Mouse (Mus musculus): ENCODE data around the gene Btbd9. TPM values are rescaled to one million over a fixed set of nuclear protein-coding genes. Genes with fewer than 3 reads are reported as not detected.
A peak's percentile ranks its signal among the peaks of the same experiment; 100 is the strongest.

The Btbd9 gene
- polyA plus RNA-seq, 1 experiment from 2014 or later = 56.0 TPM

- Histone ChIP-seq H3K9ac (no peak overlapping the region), H3K27me3 (replicated peaks) (no peaks in the 10 kb centered on the region), H3K4me3 (replicated peaks) (no peak overlapping the region), H3K9me3 (no peaks in the 10 kb centered on the region), H3K36me3 (no peaks in the 10 kb centered on the region), H3K4me2 (no peak overlapping the region), H3K4me1 (no peaks in the 10 kb centered on the region), H3K27ac (no peak overlapping the region)
- ATAC-seq (ENCODE audit: insufficient read depth, low FRiP score, low read depth) = no peak
These were observed 186.6 kb downstream of the Btbd9 start for GRCm38 (mm10) chr17:30389686-30390085.

DNA sequence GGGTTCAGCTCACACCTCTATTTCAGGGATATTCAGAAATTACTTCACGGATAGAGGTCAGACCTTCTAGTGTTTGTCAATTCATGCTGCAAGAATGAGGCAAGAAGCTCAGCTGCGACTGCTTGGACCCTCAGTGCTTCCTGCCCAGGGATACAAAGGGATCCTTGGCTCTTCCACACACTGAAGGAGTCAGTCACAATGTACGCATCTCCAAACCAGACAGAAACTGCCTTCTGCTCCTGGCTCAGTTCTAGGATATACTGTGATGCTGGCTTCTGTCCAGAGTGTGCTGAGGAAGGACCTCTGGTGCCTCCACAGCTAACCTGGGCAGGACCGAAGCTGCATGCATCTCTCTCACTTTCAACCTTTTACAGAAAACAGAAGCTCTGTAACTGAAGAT is 187.5 kb downstream of the Btbd9 start:
- Histone ChIP-seq H3K27me3 (replicated peaks) (no peaks in the 10 kb centered on the region), H3K36me3 (no peaks in the 10 kb centered on the region), H3K4me3 (replicated peaks) (no peak overlapping the region), H3K4me2 (no peak overlapping the region), H3K4me1 (no peaks in the 10 kb centered on the region), H3K27ac (no peak overlapping the region), H3K9me3 (no peaks in the 10 kb centered on the region), H3K9ac (no peak overlapping the region)
- no peak for ATAC-seq (ENCODE audit: insufficient read depth, low FRiP score, low read depth)
- 85% methylated on average over 4 of the region's 4 CpGs for WGBS

DNA sequence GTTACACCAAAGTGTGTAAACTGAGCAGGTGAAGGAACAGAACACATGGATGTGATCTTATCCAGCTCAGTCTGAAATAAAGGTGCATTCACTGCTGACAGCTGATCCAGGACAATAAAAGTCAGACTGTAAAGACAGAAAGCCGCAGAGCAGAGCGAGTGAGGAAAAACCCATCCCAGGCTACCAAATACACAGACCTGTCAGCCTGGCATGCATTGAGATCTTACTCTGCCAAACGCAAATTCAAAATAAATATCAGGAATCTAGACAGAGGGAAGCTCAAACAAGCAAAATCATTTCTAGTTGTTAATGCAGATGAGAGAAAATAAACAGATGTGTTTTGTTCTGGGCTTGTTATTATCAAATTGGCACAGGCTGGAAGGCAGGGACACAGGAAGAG is 187.9 kb downstream of the Btbd9 start:
- H3K4me3 ChIP-seq (replicated peaks) = no peak overlapping the region
- no peaks in the 10 kb centered on the region for H3K4me1 ChIP-seq
- no peak overlapping the region for H3K9ac ChIP-seq
- no peak overlapping the region for H3K27ac ChIP-seq
- H3K36me3 ChIP-seq = no peaks in the 10 kb centered on the region
- H3K4me2 ChIP-seq = no peak overlapping the region
- H3K27me3 ChIP-seq (replicated peaks) = no peaks in the 10 kb centered on the region
- ATAC-seq (ENCODE audit: insufficient read depth, low FRiP score, low read depth) = no peak
- 89% methylated on average over 3 of the region's 3 CpGs for WGBS
- H3K9me3 ChIP-seq = no peaks in the 10 kb centered on the region

DNA sequence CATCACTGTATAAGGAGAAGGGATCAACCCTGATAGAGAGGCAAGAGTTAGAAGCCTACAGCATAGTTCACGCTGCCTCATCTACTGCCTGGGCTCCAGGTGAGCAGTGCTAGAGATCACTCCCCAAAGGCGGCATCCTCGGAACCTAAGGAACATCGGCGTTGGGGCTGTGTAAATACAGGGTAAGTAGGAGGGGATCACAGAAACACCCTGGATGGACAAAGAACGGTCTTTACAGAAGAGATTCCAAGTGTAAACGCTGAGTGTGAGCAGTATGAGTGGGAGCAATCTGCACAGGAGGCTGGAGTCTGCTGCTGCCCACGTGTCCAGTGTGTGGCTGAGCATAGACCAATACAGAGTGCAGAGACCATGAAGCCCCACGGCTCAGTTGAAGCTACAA is 190.0 kb downstream of the Btbd9 start:
- H3K27me3 ChIP-seq (replicated peaks) = no peaks in the 10 kb centered on the region
- no peaks in the 10 kb centered on the region for H3K9me3 ChIP-seq
- no peak overlapping the region for H3K27ac ChIP-seq
- H3K9ac ChIP-seq = no peak overlapping the region
- no peak overlapping the region for H3K4me2 ChIP-seq
- WGBS = 79% methylated on average over 9 of the region's 9 CpGs
- ATAC-seq (ENCODE audit: insufficient read depth, low FRiP score, low read depth) = no peak
- H3K4me3 ChIP-seq (replicated peaks) = no peak overlapping the region
- no peaks in the 10 kb centered on the region for H3K36me3 ChIP-seq
- no peaks in the 10 kb centered on the region for H3K4me1 ChIP-seq

- ATAC-seq (ENCODE audit: insufficient read depth, low FRiP score, low read depth) = no peak
- Histone ChIP-seq H3K27me3 (replicated peaks) (no peaks in the 10 kb centered on the region), H3K4me2 (no peak overlapping the region), H3K9me3 (no peaks in the 10 kb centered on the region), H3K36me3 (no peaks in the 10 kb centered on the region), H3K27ac (no peak overlapping the region), H3K4me3 (replicated peaks) (no peak overlapping the region), H3K9ac (no peak overlapping the region), H3K4me1 (no peaks in the 10 kb centered on the region)
- 80% methylated on average over 6 of the region's 6 CpGs for WGBS
These were observed 192.6 kb downstream of the Btbd9 start for GRCm38 (mm10) chr17:30383649-30384048.

- H3K4me2 ChIP-seq = no peak overlapping the region
- 44% methylated on average over 5 of the region's 5 CpGs for WGBS
- no peaks in the 10 kb centered on the region for H3K27me3 ChIP-seq (replicated peaks)
- no peaks in the 10 kb centered on the region for H3K4me1 ChIP-seq
- H3K36me3 ChIP-seq = no peaks in the 10 kb centered on the region
- no peak overlapping the region for H3K4me3 ChIP-seq (replicated peaks)
- H3K9me3 ChIP-seq = no peaks in the 10 kb centered on the region
- ATAC-seq (ENCODE audit: insufficient read depth, low FRiP score, low read depth) = no peak
- no peak overlapping the region for H3K27ac ChIP-seq
- H3K9ac ChIP-seq = no peak overlapping the region
These were observed 197.9 kb downstream of the Btbd9 start for GRCm38 (mm10) chr17:30378221-30379010.

DNA sequence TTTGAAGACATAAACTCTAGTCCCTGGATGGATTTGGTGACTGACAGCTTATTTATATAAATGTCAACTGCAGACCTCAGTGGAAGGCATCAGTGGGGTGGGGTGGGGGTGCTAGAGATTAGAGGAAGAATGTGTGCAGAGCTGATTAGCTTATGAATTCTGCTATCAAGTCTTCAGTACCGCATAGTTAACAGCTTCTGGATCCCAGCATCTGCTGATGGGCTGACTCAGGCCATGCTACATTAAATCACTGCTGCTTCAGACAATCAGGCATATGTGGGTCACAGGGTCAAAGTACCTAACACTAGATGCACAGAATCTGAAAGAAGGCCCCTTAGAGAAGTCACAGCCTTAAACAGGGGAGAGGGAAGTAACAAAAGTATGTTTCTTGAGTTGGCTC is 198.5 kb downstream of the Btbd9 start:
- Histone ChIP-seq H3K9ac (no peak overlapping the region), H3K27ac (no peak overlapping the region), H3K9me3 (no peaks in the 10 kb centered on the region), H3K4me1 (no peaks in the 10 kb centered on the region), H3K36me3 (no peaks in the 10 kb centered on the region), H3K4me2 (no peak overlapping the region), H3K4me3 (replicated peaks) (no peak overlapping the region), H3K27me3 (replicated peaks) (no peaks in the 10 kb centered on the region)
- 18% methylated on average over 1 of the region's 1 CpGs for WGBS
- no peak for ATAC-seq (ENCODE audit: insufficient read depth, low FRiP score, low read depth)

DNA sequence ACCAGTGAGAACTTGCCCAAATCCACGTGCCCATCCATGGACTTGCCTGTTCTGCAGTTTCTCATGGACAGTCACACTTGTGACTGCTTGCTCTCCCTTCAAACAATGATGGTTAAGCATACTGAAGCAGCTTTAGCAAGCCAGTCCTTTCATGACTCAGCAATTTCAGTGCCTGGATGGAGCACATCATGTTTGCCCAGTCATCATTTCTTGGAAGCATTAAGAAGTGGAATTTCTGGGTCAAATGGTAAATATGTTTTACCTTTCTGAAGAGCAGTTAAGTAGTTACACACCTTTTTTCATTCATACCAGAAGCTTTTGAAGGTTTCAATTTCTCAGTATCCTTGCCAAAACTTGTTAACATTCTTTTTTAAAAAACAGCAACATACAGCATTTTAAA is 201.2 kb downstream of the Btbd9 start:
- WGBS = 76% methylated on average over 1 of the region's 1 CpGs
- no peak for ATAC-seq (ENCODE audit: insufficient read depth, low FRiP score, low read depth)
- Histone ChIP-seq H3K9me3 (no peaks in the 10 kb centered on the region), H3K4me1 (no peaks in the 10 kb centered on the region), H3K27me3 (replicated peaks) (no peaks in the 10 kb centered on the region), H3K4me2 (no peak overlapping the region), H3K27ac (no peak overlapping the region), H3K9ac (no peak overlapping the region), H3K36me3 (no peaks in the 10 kb centered on the region), H3K4me3 (replicated peaks) (no peak overlapping the region)

DNA sequence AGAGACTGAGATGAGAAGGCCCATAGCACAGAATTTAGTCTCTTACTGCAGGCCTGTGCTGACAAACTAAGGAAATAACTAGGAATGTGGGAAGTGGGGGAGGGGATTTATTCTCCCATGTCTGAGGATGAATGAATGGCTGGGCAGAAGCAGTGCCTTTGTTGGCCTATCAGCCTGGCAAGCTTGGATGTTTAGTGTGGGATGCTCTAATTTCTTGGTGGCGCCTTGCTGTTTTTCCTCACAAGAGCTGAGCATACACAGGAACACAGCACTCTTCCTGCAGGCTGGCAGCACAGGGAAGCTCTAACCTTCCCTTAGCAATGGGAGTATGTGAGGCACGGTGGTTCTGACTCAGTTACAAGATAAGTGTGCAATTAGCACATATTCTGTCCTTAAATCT is 207.7 kb downstream of the Btbd9 start:
- Histone ChIP-seq H3K4me1 (0 out of 2 replicates have a peak, but pooled peaks cover 3% of the 10 kb centered on the region), H3K9ac (no peak overlapping the region), H3K4me2 (no peak overlapping the region), H3K36me3 (no peaks in the 10 kb centered on the region), H3K27me3 (replicated peaks) (no peaks in the 10 kb centered on the region), H3K4me3 (replicated peaks) (no peak overlapping the region), H3K9me3 (no peaks in the 10 kb centered on the region), H3K27ac (no peak overlapping the region)
- ATAC-seq (ENCODE audit: insufficient read depth, low FRiP score, low read depth) = no peak
- WGBS = 63% methylated on average over 2 of the region's 2 CpGs

GRCm38 (mm10) chr17:30364701-30365100 is 211.6 kb downstream of the Btbd9 start:
- H3K27ac ChIP-seq = no peak overlapping the region
- peaks cover 16% of the 10 kb centered on the region for H3K4me1 ChIP-seq
- no peak overlapping the region for H3K4me3 ChIP-seq (replicated peaks)
- H3K4me2 ChIP-seq = no peak overlapping the region
- WGBS = 89% methylated on average over 1 of the region's 1 CpGs
- no peak overlapping the region for H3K9ac ChIP-seq
- no peaks in the 10 kb centered on the region for H3K9me3 ChIP-seq
- H3K36me3 ChIP-seq = no peaks in the 10 kb centered on the region
- H3K27me3 ChIP-seq (replicated peaks) = no peaks in the 10 kb centered on the region
- ATAC-seq (ENCODE audit: insufficient read depth, low FRiP score, low read depth) = no peak

GRCm38 (mm10) chr17:30363365-30363764 is 212.9 kb downstream of the Btbd9 start:
- H3K27me3 ChIP-seq (replicated peaks) = no peaks in the 10 kb centered on the region
- no peak overlapping the region for H3K4me3 ChIP-seq (replicated peaks)
- ATAC-seq (ENCODE audit: insufficient read depth, low FRiP score, low read depth) = peak; percentile 43; the same call in 1 of the 2 replicates
- no peak overlapping the region for H3K27ac ChIP-seq
- 45% methylated on average over 5 of the region's 5 CpGs for WGBS
- no peak overlapping the region for H3K9ac ChIP-seq
- H3K4me2 ChIP-seq = no peak overlapping the region
- peaks cover 20% of the 10 kb centered on the region for H3K4me1 ChIP-seq
- no peaks in the 10 kb centered on the region for H3K9me3 ChIP-seq
- H3K36me3 ChIP-seq = no peaks in the 10 kb centered on the region

DNA sequence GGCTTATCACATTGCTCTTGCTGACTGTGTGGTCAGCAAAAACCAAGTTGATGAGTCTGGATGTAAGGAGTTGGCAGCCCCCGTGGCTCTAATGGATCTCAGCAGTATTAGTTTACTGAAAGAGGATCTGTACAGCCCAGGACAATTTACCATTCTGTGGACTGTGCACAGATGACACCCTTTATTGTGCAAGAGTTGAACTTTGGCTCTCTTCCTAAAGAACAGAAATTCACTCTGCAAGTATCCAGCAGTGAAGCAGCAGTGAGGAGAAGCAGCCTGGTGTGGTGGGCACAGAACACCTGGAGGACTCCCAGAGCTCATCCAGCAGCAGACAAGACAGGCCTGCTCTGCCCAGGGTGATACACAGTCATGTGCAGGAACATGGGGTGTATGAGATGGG is 215.6 kb downstream of the Btbd9 start:
- Histone ChIP-seq H3K4me3 (replicated peaks) (no peak overlapping the region), H3K4me2 (no peak overlapping the region), H3K27me3 (replicated peaks) (no peaks in the 10 kb centered on the region), H3K36me3 (no peaks in the 10 kb centered on the region), H3K9ac (no peak overlapping the region), H3K4me1 (peaks cover 20% of the 10 kb centered on the region), H3K9me3 (no peaks in the 10 kb centered on the region), H3K27ac (no peak overlapping the region)
- peak; percentile 35; the same call in 1 of the 2 replicates for ATAC-seq (ENCODE audit: insufficient read depth, low FRiP score, low read depth)
- 22% methylated on average over 1 of the region's 1 CpGs for WGBS

DNA sequence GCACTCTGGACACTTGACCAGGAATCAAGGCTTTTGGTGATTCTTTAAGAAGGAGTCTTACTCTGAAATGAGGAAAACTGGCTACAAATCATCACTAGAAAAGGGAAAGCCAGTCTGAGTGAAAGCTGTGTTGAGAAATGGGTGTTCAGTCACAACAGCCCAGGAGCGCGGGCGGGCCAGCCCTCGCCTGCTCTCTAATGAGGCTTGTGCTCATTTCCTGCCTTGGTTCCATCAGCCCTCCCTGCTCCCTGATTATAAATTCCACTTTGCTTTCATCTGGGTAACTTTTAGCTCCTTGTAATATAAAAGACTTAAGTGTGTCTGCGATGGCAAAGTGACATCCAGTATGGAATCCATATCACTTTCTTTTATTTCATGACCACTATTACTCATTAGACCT is 216.9 kb downstream of the Btbd9 start:
- H3K9me3 ChIP-seq = no peaks in the 10 kb centered on the region
- H3K27ac ChIP-seq = no peak overlapping the region
- no peaks in the 10 kb centered on the region for H3K36me3 ChIP-seq
- no peak overlapping the region for H3K4me2 ChIP-seq
- H3K4me1 ChIP-seq = peaks cover 18% of the 10 kb centered on the region
- no peak overlapping the region for H3K4me3 ChIP-seq (replicated peaks)
- 73% methylated on average over 5 of the region's 5 CpGs for WGBS
- ATAC-seq (ENCODE audit: insufficient read depth, low FRiP score, low read depth) = no peak
- no peak overlapping the region for H3K9ac ChIP-seq
- no peaks in the 10 kb centered on the region for H3K27me3 ChIP-seq (replicated peaks)
